Mouse (Mus musculus) layer of hippocampus, postnatal 25 days (tissue): ENCODE measurements around the gene Lrrc34. TPM values are rescaled to one million over a fixed set of nuclear protein-coding genes. Genes with fewer than 3 reads are reported as not detected.
A peak's percentile ranks its signal among the peaks of the same experiment; 100 is the strongest.

Experiments used
- DNase-seq, 2 experiments: peaks; one replicate each; pipeline ENCODE4 v3.0.0; 2022; ENCODE audit warnings: mixed read lengths in 2 of 2, low spot score in 1 of 2; ENCODE audit errors: extremely low spot score in 1 of 2
- total RNA-seq, 2 experiments: library from RNA; stranded (reverse); gene quantifications; 2 replicates each; pipeline ENCODE4 v1.2.3; 2021

Gene Lrrc34
- not detected for total RNA-seq

DNA sequence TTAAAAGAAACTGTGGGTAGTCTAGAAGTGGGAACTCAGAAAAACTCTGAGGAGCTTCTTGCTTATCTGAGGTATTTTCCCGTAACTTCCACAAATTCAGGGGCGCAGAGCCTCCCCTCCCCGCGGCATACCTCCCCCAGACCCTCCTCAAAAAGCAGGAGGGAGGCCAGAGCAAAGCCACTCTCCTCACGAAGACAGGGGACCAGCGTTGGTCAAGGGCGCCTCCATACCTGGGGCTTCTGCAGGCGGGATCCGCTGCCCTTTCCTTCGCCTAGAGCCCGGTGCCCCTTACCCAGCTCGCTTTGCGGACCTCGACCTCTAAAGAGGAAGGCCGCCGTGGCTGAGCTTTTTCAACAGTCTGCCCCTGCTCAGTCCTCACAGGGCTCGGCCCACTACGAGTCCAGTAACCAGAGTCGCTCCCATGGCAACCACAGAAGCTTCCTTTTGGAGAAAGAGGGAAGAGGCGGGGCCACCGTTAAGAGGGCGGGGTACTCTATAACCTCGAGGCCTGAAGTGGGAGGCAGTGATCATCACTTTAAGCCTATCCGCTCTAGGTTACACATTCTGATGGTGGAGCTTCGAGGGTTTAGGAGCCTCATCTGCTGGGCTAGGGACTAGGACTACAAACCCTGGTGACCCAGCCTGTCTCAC is at the start of gene Lrrc34:
Lrrc34 (minus strand) TSS at position 430 of the 651 bp plus-strand sequence.
- DNase-seq, result no peak

DNA sequence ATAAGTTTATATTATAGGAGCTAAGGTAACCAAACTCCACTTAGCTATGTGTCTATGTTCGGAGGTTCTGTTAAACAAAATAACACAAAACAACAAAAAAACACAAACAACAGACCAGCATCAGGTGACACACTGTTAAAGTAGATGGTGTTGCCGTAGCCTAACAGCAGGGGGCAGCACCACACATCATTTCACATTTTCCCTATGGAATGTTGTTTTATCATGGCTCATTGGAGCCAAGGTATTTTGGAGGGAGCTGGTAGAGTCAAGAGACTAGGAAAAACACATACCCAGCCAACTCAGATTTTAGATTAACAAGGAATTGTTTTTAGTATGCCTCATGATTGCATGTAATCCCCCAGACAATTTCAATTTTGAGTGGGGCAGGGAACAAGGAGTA is 48.7 kb upstream of the Lrrc34 start:
- peak; percentile 45 to 81 for DNase-seq

DNA sequence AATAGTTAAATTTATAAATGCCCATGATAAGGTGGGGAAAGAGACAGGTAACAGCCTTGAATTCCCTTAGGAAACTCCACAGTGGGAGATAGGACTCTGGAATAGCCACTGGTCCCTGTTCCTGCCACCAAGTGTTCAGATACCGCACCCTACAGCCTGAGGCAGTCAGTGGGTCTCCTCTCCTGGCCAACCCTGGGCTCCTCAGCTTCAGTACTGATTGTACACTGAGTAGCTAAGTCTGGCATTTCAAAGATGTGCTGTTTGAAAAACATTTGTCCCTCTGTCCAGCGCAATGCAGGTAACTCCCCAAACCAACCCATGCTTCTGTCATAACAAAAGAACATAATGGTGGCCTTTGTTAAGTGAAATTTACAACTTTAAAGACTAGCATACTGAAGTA is 48.0 kb upstream of the Lrrc34 start:
- no peak for DNase-seq

DNA sequence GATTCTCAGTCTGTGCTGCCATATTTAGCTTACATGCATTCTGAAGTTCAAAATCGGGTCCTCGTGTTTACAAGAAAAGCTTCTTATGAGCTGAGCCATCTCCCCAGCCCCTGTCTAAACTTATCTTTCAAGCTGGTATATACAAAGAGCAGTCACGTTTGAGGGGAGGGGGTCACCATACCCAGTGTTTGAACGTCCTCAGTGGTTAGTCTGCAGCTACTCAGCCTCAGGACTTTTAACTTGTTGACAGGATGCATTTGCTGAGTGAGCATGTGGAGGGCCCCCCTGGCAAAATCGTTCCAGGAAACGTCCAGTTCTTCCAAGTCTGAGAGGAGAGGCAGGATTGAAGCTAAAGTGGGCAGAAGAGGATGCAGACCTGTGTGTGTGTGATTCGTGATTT is 43.3 kb upstream of the Lrrc34 start:
- no peak for DNase-seq

DNA sequence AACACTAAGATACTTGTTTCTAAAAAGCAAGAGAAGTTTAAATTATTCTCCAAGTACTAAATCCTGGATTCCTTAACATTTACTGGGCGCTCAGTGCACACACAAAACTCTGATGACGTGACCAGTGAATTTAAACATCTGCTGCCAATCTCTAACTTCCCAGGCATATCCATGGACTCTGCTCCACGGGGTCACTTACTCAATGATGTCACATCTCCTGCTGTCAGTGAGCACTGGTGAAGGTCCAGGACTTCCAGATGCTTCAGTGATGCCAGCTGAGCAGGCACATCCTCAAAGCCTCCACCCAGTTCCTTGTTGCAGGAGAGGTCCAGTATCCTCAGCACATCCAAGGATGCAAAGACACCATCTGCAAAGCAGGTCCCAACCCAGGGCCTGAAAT is 39.5 kb upstream of the Lrrc34 start:
- DNase-seq, result no peak

DNA sequence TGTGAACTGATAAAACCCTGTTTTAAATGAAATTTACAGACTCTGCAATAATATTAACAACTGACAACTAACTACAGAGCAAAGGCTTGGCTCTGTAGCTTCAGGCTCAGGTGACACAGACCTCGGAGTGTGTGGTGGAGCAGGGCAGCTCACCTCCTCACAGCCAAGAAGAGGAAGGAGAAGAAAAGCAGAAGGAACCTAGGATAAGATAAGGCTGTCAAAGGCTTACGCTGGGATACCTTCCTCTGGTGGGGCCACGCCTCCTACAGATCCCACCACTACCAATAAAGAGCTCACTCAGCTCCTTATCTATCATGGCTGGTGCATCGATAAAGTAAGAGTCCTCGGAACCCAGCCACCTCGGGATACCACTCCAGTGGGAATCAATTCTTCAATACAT is 35.5 kb upstream of the Lrrc34 start:
- no peak for DNase-seq

DNA sequence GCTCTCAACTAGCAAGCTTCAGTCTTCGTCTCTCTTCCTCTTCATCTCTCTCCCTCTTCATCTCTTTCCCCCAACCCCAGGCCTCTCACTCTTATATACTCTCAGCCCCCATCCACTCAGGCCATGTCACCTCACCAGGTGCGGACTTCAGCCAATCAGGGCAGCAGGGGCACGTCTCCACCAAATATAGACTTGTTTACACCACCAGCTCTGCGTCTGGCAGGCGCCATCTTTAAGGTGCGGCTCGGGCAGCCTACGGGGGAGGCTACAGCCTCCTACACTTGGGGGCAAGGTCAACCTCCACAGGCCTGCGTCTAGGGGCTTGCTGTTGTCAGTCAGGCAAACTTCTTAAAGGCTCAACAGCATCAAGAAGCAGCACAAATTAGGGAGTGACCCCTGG is 10.8 kb upstream of the Lrrc34 start:
- no peak for DNase-seq

DNA sequence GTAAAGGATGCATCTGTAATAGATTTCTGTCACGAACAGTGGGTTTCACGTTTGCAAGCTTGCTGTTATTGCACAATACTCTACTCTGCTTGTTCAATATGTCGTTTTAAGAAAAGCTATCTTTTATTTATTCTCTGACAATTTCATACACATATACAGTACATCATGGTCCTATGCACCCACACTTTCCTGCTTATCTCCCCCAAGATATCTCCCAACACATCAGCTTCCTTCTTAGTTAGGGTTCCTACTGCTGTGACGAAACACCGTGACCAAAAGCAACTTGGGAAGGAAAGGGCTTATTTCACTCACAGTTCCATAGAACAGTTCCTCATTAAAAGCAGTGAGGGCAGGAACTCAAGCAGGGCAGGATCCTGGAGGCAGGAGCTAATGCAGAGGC is 8.3 kb upstream of the Lrrc34 start:
- DNase-seq, result no peak

DNA sequence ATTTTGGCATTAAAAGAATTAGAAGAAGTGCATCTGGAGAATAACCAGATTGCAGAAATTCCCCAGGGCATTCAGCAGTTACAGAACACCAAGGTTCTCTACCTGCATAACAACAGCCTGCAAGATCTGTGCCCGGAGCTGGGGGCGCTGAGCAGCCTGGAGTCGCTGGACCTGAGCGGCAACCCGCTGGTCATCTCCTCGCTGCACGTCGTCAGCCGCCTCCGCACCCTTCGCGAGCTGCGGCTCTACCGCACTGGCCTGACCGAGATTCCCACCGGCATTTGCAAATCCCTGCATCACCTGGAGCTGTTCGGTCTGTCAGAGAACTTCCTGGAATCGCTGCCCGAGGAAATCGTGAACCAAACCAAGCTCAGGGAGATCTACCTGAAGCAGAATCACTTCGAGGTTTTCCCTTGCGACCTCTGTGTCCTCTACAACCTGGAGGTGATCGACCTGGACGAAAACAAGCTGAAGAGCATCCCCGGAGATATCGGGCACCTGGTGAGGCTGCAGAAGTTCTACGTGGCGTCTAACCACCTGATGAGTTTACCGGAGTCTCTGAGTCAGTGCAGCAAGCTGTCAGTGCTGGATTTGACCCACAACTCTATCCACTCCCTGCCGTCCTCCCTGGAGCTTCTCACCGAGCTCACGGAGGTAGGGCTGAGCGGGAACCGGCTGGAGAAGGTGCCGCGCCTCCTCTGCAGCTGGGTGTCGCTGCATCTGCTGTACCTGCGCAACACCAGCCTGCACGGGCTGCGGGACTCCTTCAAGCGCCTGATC is 2.6 kb upstream of the Lrrc34 start:
- DNase-seq, result no peak

DNA sequence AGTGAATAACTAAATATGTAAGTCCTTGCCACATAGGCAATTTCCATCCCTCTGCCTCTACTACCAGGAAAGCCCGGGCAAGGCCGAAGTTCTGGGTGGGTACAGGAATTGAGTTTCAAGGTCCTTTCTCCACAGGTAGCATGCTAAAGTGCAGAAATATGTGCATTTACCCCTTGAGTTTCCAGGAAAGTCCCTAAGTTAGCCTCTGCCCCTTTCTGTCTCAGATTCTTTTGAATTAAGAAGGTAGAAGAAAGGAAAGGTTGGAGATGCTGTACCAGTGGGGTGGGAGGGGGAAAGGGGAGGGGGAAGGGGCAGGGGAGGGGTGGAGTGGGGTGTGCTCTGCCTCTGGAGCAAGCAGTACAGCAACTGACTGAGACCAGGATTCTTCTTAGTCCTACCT is 797 bp upstream of the Lrrc34 start:
- no peak for DNase-seq

DNA sequence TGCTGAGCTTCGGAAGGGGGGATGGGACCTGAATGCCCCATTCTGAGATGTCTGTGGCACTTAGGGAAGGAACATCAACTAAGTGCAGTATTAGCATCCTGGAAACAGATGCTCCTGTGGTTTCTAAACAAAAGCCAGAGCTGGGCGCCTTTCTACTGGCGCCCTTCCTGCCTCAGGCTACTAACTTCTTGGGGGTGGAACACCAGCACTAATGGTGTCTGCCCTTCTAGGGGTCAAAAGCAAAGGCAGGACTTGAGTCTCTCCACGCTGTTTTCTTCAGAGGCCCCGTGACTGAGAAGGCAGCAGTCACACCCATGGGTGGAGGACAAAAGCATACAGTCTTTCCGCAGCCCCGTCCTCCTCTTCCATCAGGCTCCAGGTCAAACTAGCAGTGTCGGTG is 908 bp downstream of the Lrrc34 start:
- DNase-seq, result no peak

DNA sequence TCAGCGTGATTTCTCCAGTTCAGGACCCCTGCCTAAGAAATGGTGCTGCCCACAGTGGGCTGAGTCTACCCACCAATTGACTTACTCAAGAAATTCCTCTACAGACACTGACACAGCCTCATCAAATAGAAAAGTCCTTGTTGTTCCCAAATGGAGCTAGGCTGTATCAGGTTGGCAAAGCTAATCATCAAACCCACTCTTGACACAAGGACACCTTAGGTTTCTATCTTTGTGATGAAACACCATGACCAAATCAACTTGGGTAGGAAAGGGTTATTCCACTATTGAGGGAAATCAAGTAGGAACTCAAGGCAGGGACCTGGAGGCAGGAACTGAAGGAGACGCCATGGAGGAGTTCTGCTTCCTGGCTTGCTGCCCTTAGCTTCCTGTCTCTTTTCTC is 3.5 kb downstream of the Lrrc34 start, which contains the start of gene Lrriq4:
Lrriq4 (plus strand) TSS at position 301 of the 400 bp plus-strand sequence.
- no peak for DNase-seq

DNA sequence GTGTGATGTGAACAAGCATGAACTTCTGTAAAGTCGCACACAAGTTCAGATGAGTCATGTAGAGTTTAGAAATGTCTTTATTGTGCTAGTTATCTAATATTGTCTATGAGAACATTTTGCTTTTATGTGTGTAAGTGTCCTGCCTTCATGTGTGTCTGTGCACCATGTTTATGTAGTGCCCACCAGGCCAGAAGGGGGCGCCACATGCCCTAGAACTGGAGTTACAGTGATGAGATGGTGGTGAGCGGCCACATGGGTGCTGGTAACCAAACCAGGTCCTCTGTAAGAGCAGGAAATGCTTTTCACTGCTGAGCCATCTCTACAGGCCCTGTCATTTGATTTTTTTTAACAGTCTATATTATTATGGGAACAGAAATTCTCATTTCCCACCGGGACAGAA is 12.0 kb downstream of the Lrrc34 start:
- no peak for DNase-seq

DNA sequence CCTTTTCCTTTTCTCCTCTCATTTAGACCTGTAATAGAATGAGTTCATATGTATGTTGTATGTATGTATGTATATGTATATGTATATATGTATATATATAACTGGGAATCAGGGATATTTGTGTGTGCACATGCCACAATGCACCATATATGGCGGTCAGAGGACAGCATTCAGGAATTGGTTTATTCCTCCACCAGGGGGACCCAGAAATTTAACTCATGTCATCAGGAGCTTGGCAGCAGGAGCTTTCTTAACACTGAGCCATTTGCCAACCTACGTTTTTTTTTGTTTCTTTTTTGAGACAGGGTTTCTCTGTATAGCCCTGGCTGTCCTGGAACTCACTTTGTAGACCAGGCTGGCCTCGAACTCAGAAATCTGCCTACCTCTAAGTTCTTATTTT is 14.0 kb downstream of the Lrrc34 start:
- no peak for DNase-seq

DNA sequence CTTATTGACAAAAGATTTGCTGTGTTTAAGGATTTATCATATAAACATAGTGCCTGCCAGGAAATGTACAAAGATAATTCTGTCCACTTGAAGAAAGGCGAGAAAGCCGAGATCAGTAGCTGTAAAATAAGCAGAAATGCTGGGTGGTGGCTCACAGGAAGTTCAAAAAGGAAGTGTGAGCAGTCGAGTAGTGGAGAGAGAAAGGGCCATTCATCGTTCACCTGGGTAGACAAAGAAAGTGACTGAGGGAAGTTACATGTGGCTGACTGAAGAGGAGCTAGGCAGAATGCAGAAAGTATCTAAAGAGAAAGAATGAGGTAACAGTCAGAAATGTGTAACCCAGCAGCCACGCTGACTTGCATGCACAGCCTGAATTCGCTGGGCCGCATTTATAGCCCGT is 27.5 kb downstream of the Lrrc34 start:
- no peak for DNase-seq

DNA sequence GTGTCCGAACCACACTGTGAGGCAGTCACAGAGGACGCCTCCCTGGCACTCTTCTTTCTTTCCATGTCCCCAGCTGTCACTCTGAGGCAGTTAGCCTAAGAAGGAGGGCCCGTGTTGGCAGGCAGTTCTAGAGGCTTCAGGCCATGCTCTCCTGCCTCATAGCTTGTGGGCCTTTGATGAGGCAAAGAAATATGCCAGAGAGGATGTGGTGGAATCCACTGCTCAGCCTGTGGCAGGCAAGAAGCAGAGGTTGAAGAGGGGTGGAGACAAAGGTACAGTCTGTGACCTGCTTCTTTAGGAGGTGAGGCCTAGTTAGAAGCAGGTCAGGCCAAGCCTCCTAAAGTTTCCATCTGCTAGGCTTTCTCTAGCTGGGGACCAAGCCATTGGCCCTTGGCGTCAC is 36.7 kb downstream of the Lrrc34 start:
- no peak for DNase-seq

DNA sequence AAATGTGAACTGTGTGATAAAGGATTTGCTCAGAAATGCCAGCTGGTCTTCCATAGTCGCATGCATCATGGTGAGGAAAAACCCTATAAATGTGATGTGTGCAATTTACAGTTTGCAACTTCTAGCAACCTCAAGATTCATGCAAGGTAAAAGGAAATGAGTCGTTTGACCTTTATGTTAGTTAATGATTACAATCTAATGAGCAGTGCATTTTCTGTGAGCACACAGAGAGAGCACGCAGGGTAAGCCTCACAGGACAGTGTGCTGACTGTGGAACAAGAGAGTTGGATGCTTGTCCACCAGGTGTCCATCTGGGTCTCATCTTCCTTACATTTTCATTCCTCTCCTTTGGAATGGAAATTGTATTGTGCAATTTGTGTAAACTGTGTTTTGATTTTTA is 38.7 kb downstream of the Lrrc34 start:
- no peak for DNase-seq

DNA sequence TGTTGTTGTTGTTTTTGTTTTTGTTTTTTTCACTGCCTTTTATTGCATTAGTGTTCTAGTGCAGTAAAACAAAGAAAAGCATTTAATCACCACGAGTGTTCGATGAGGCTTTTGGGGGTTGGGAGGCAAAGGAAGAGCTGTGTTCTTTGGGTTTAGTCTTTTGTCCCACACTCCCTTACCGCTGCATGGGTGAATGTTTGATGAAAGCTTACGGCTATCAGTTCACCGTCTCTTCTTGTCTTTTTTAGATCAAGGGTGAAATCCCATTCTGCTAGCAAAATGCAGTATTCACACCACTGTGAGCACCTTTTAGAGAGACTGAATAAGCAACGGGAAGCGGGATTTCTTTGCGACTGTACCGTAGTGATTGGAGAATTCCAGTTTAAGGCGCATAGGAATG is 44.4 kb downstream of the Lrrc34 start:
- DNase-seq, result no peak

DNA sequence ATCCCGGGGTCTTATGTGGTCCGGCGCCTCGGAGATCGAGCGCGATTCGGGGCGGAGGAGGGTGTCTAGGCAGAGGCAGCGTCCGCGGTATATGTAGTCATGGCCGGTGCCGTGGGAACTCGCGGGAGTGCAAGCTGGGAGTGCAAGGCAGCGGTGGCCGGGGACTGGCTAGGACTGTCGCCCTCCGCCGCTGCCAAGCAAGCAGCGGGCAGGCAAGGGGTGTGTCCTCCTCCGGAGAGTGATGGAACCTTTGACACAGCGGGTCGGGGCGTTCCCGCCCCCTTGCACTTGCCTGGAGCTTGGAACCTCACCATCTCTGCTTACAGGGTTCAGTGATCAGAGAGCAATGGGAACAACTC is 45.0 kb downstream of the Lrrc34 start:
- DNase-seq, result no peak

DNA sequence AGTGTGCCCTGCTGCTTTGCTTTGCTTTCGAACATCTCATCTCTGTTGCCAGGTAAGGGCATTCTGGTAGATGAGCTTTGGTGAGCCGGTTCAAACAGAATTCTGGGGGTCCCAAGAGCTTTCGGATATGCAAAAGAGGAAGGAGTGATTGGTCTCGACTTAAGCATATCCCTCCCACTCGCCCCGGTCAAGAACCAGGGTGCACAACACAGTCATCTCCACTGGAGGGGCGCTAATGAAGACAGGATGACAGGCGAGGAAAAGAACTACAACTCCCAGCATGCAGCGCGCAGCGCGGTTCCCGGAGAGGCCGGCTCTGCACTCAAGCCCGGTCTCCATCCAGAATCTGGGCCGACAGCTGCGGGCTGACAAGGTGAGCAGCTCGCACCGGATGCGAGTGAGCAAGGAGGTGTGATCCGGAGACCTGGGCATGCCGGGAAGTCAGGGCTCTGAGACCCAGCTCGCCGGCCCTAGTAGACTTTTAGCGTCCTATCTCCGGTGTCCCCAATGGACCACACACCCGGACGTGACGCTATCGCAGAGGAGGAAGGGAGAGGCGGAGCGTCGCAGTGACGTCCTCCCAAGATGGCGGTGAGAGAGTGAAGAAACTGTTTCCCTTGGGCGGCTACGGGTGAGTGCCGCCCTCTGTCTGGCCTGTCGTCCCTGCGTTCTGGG is 45.5 kb downstream of the Lrrc34 start, which contains the start of gene Mynn:
Mynn (plus strand) TSS at position 1 of the 675 bp plus-strand sequence.
- DNase-seq, result peak; percentile 89 to 96

DNA sequence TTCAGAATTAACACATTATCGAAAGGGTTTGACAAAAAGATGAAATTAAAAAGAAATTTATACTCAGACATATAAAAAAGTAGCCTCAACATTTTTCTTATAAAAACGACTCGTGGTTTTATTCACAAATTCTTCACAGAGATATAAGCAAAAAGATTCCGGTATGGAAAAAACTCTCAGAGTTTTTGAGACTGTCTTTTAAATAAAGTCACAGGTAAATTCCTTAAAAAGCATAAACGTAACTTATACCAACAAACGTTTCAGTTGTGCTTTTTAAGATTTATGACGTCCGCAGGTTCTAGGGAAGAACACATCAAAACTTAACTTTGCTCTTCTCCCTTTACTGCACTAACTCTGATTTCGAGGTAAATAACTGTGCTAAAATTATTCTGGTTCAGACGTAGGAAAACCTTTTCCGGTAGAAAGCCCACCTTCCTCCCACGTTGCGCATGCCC is 46.0 kb downstream of the Lrrc34 start:
- DNase-seq, result no peak
